Mouse (Mus musculus) CH12.LX (cell line): ENCODE measurements around the gene Trim46. TPM values are rescaled to one million over a fixed set of nuclear protein-coding genes. Genes with fewer than 3 reads are reported as not detected.

Source experiments
- DNase-seq: peaks from one replicate; pipeline ENCODE4 v3.0.0-alpha.2; 2013; ENCODE audit errors: extremely low read depth
- H3K27ac ChIP-seq: 2 replicates; pipeline ENCODE4 v1.5.1; 2012; ENCODE audit warnings: low read depth, mild to moderate bottlenecking, control low read depth, moderate library complexity; ENCODE audit not compliant: insufficient read depth
- H3K27me3 ChIP-seq: replicated peaks from 2 replicates; pipeline ENCODE3; 2012; ENCODE audit warnings: inconsistent platforms
- H3K36me3 ChIP-seq, 2 experiments: replicated peaks in 1 of 2; 2 replicates each; pipeline versions ENCODE3 to v1.6.1; 2012; ENCODE audit warnings: inconsistent platforms in 1 of 2, low read length in 1 of 2, mild to moderate bottlenecking in 1 of 2, mixed read lengths in 1 of 2, moderate library complexity in 1 of 2; ENCODE audit not compliant: control insufficient read depth in 1 of 2, insufficient read depth in 1 of 2
- H3K4me1 ChIP-seq, 2 experiments: 2 replicates each; pipeline ENCODE4 v1.6.1; 2012; ENCODE audit warnings: inconsistent platforms in 1 of 2, moderate library complexity in 1 of 2; ENCODE audit not compliant: insufficient read depth in 2 of 2, control insufficient read depth in 1 of 2
- H3K4me2 ChIP-seq: 2 replicates; pipeline ENCODE4 v1.6.1; 2012; ENCODE audit warnings: low read depth, mild to moderate bottlenecking, control low read depth; ENCODE audit not compliant: poor library complexity, insufficient read depth, severe bottlenecking
- H3K4me3 ChIP-seq, 3 experiments: fragments of 150-350 bp in 1 of 3; sonication (generic) in 1 of 3; replicated peaks in 1 of 3; 2 replicates each; pipeline versions ENCODE3 to v1.5.1; 2011 to 2012; ENCODE audit warnings: low read depth in 2 of 3, low read length in 2 of 3, mild to moderate bottlenecking in 2 of 3, moderate library complexity in 2 of 3, control low read depth in 1 of 3, improper control_type of control experiment in 1 of 3, inconsistent platforms in 1 of 3, mixed read lengths in 1 of 3; ENCODE audit not compliant: poor library complexity in 1 of 3
- H3K79me2 ChIP-seq: replicated peaks from 2 replicates; pipeline ENCODE4 v1.6.1; 2012; ENCODE audit warnings: mild to moderate bottlenecking, moderate library complexity; ENCODE audit not compliant: control insufficient read depth, poor library complexity, insufficient read depth, severe bottlenecking; ENCODE audit errors: extremely low read depth
- H3K9ac ChIP-seq: 2 replicates; pipeline ENCODE4 v1.6.1; 2012; ENCODE audit warnings: low read depth, mild to moderate bottlenecking, control low read depth, moderate library complexity; ENCODE audit not compliant: insufficient read depth
- H3K9me3 ChIP-seq: replicated peaks from 2 replicates; pipeline ENCODE3; 2012; ENCODE audit warnings: low read length, inconsistent platforms, mixed read lengths
- BHLHE40 ChIP-seq: IDR thresholded peaks from 2 replicates; pipeline ENCODE4 v1.6.1; 2011; ENCODE audit warnings: mild to moderate bottlenecking, low read depth, low read length, improper control_type of control experiment
- CHD1 ChIP-seq: IDR thresholded peaks from 2 replicates; pipeline ENCODE4 v1.6.1; 2012; ENCODE audit warnings: low read depth, low read length, improper control_type of control experiment, inconsistent platforms
- CTCF ChIP-seq, 2 experiments: IDR thresholded peaks in 1 of 2; conservative IDR thresholded peaks in 1 of 2; 2 replicates each; pipeline ENCODE4 v1.5.1; 2011 to 2012; ENCODE audit warnings: low read depth in 2 of 2, low read length in 2 of 2, improper control_type of control experiment in 1 of 2, inconsistent platforms in 1 of 2, mild to moderate bottlenecking in 1 of 2, moderate library complexity in 1 of 2
- E2F4 ChIP-seq: IDR thresholded peaks from 2 replicates; pipeline ENCODE4 v1.6.1; 2011; ENCODE audit warnings: low read depth, low read length, improper control_type of control experiment; ENCODE audit not compliant: insufficient replicate concordance
- ELF1 ChIP-seq: IDR thresholded peaks from 2 replicates; pipeline ENCODE4 v1.6.1; 2014; ENCODE audit warnings: low read depth, mild to moderate bottlenecking, inconsistent platforms, low read length, improper control_type of control experiment
- ETS1 ChIP-seq: conservative IDR thresholded peaks from 2 replicates; pipeline ENCODE4 v1.6.1; 2012; ENCODE audit warnings: low read depth, mild to moderate bottlenecking, inconsistent platforms, low read length, improper control_type of control experiment, moderate library complexity
- GABPA ChIP-seq: IDR thresholded peaks from 2 replicates; pipeline ENCODE4 v1.6.1; 2012; ENCODE audit warnings: low read depth, low read length, improper control_type of control experiment, inconsistent platforms; ENCODE audit not compliant: insufficient replicate concordance
- HCFC1 ChIP-seq: IDR thresholded peaks from 2 replicates; pipeline ENCODE4 v1.6.1; 2012; ENCODE audit warnings: low read depth, mild to moderate bottlenecking, inconsistent platforms, low read length, improper control_type of control experiment
- IRF4 ChIP-seq: IDR thresholded peaks from 2 replicates; pipeline ENCODE4 v1.6.1; 2014; ENCODE audit warnings: low read depth, mild to moderate bottlenecking, inconsistent platforms, low read length, improper control_type of control experiment
- JUND ChIP-seq: conservative IDR thresholded peaks from 2 replicates; pipeline ENCODE4 v1.6.1; 2011; ENCODE audit warnings: low read depth, low read length, improper control_type of control experiment
- KAT2A ChIP-seq: IDR thresholded peaks from 2 replicates; pipeline ENCODE4 v1.6.1; 2012; ENCODE audit warnings: low read length, improper control_type of control experiment, inconsistent platforms; ENCODE audit not compliant: insufficient replicate concordance
- MAFK ChIP-seq: IDR thresholded peaks from 2 replicates; pipeline ENCODE4 v1.6.1; 2011; ENCODE audit warnings: low read length, improper control_type of control experiment; ENCODE audit not compliant: insufficient replicate concordance
- MAX ChIP-seq: IDR thresholded peaks from 2 replicates; pipeline ENCODE4 v1.6.1; 2011; ENCODE audit warnings: low read length, improper control_type of control experiment
- MEF2A ChIP-seq: IDR thresholded peaks from 2 replicates; pipeline ENCODE4 v1.6.1; 2014; ENCODE audit warnings: low read depth, mild to moderate bottlenecking, inconsistent platforms, low read length, improper control_type of control experiment, borderline replicate concordance
- MXI1 ChIP-seq: IDR thresholded peaks from 2 replicates; pipeline ENCODE4 v1.6.1; 2011; ENCODE audit warnings: mild to moderate bottlenecking, low read depth, low read length, improper control_type of control experiment
- MYC ChIP-seq: IDR thresholded peaks from 2 replicates; pipeline ENCODE4 v1.6.1; 2011; ENCODE audit warnings: low read depth, mild to moderate bottlenecking, improper control_type of control experiment, low read length
- NELFE ChIP-seq: IDR thresholded peaks from 2 replicates; pipeline ENCODE4 v1.6.1; 2011; ENCODE audit warnings: low read depth, low read length, improper control_type of control experiment
- NRF1 ChIP-seq: IDR thresholded peaks from 2 replicates; pipeline ENCODE4 v1.6.1; 2014; ENCODE audit warnings: low read depth, mild to moderate bottlenecking, inconsistent platforms, low read length, improper control_type of control experiment, moderate library complexity
- POLR2A ChIP-seq: IDR thresholded peaks from 2 replicates; pipeline ENCODE4 v1.6.1; 2011; ENCODE audit warnings: low read depth, mild to moderate bottlenecking, improper control_type of control experiment, low read length
- POLR2AphosphoS2 ChIP-seq: IDR thresholded peaks from 2 replicates; pipeline ENCODE4 v1.6.1; 2011; ENCODE audit warnings: low read depth, low read length, improper control_type of control experiment
- RAD21 ChIP-seq: IDR thresholded peaks from 2 replicates; pipeline ENCODE4 v1.6.1; 2011; ENCODE audit warnings: low read depth, mild to moderate bottlenecking, low read length, improper control_type of control experiment, moderate library complexity
- RCOR1 ChIP-seq: conservative IDR thresholded peaks from 2 replicates; pipeline ENCODE4 v1.6.1; 2012; ENCODE audit warnings: low read depth, mild to moderate bottlenecking, inconsistent platforms, low read length, improper control_type of control experiment
- SIN3A ChIP-seq: IDR thresholded peaks from 2 replicates; pipeline ENCODE4 v1.6.1; 2012; ENCODE audit warnings: low read length, improper control_type of control experiment, inconsistent platforms
- SMC3 ChIP-seq: IDR thresholded peaks from 2 replicates; pipeline ENCODE4 v1.6.1; 2011; ENCODE audit warnings: low read depth, low read length, improper control_type of control experiment
- USF1 ChIP-seq: IDR thresholded peaks from 2 replicates; pipeline ENCODE4 v1.6.1; 2014; ENCODE audit warnings: low read depth, mild to moderate bottlenecking, inconsistent platforms, low read length, improper control_type of control experiment
- USF2 ChIP-seq: conservative IDR thresholded peaks from 2 replicates; pipeline ENCODE4 v1.6.1; 2011; ENCODE audit warnings: low read depth, low read length, improper control_type of control experiment
- ZC3H11A ChIP-seq: IDR thresholded peaks from 2 replicates; pipeline ENCODE4 v1.6.1; 2012; ENCODE audit warnings: low read depth, mild to moderate bottlenecking, inconsistent platforms, low read length, improper control_type of control experiment
- ZKSCAN1 ChIP-seq: IDR thresholded peaks from 2 replicates; pipeline ENCODE4 v1.6.1; 2012; ENCODE audit warnings: low read depth, inconsistent platforms, low read length, improper control_type of control experiment, borderline replicate concordance
- ZMIZ1 ChIP-seq: IDR thresholded peaks from 2 replicates; pipeline ENCODE4 v1.6.1; 2012; ENCODE audit warnings: low read depth, mild to moderate bottlenecking, inconsistent platforms, low read length, improper control_type of control experiment
- ZNF384 ChIP-seq: IDR thresholded peaks from 2 replicates; pipeline ENCODE4 v1.6.1; 2012; ENCODE audit warnings: low read depth, low read length, improper control_type of control experiment, inconsistent platforms
- dilution Hi-C: fragments of 300-500 bp; cut with MboI; formaldehyde crosslinking; loops from 2 replicates; pipeline ENCODE4 v1.14.3; 2020; ENCODE audit warnings: low sequenced_read_pairs; ENCODE audit not compliant: extremely low pct_unique_long_range_greater_than_20kb, extremely low pct_ligation_motif_present
- in situ Hi-C: fragments of 300-500 bp; cut with MboI; formaldehyde crosslinking; loops from 3 replicates; pipeline ENCODE4 v1.14.3; 2019; ENCODE audit warnings: low sequenced_read_pairs, low pct_ligation_motif_present, low pct_unique_long_range_greater_than_20kb, mixed read lengths
- polyA plus RNA-seq: library from polyadenylated mRNA; unstranded; fragments of >175 nt; gene quantifications from 2 replicates; pipeline ENCODE4 v1.2.1, GENCODE M21; 2012; ENCODE audit warnings: low read depth; ENCODE audit not compliant: insufficient read length
- total RNA-seq, 2 experiments: library from RNA; depleted of rRNA; stranded (reverse); fragments of 300-350 nt in 1 of 2; fragments of >200 nt in 1 of 2; gene quantifications; 2 replicates each; pipeline ENCODE4 v1.2.3; 2012 to 2014

Trim46 gene
- total and polyA plus RNA-seq, 3 experiments, result 0.36 to 1.9 (median 1.4) TPM

- dilution Hi-C loops (no loop called here), in situ Hi-C loops (no loop called here)
- no peaks in the 10 kb centered on the region for H3K27me3 ChIP-seq
- H3K27ac ChIP-seq, result no peak overlapping the region
- peaks cover 0 to 3% of the 10 kb centered on the region in 2 experiments; a peak in 2 of 4 replicates for H3K4me1 ChIP-seq
- no peak overlapping the region for H3K4me2 ChIP-seq
- H3K9me3 ChIP-seq, result no peaks in the 10 kb centered on the region
- DNase-seq, result no peak
- no peaks in the 10 kb centered on the region for H3K79me2 ChIP-seq
- no peak overlapping the region for H3K9ac ChIP-seq
- no peak overlapping the region for H3K4me3 ChIP-seq
- TF ChIP-seq KAT2A (no peak), CTCF (conservative IDR thresholded peaks at IDR 0.05 in 1 of 2, IDR thresholded peaks at IDR 0.05 in 1 of 2; ENCODE audit: low read depth in 2 of 2, low read length in 2 of 2) (no peak), POLR2A (no peak), MYC (no peak), ZMIZ1 (no peak), JUND (no peak), ZNF384 (no peak), NELFE (no peak), ELF1 (no peak), POLR2AphosphoS2 (no peak), NRF1 (no peak), RCOR1 (no peak), USF1 (no peak), MAX (no peak), RAD21 (no peak), IRF4 (no peak), ETS1 (no peak), CHD1 (no peak)
- peaks cover 21 to 54% of the 10 kb centered on the region in 2 experiments for H3K36me3 ChIP-seq
These were observed 55.7 kb downstream of the Trim46 start for GRCm38 (mm10) chr3:89190436-89190835.

- Histone ChIP-seq H3K27me3 (no peaks in the 10 kb centered on the region), H3K36me3 (peaks cover 21 to 72% of the 10 kb centered on the region in 2 experiments), H3K4me1 (no peaks in the 10 kb centered on the region), H3K4me2 (no peak overlapping the region), H3K9ac (no peak overlapping the region), H3K79me2 (no peaks in the 10 kb centered on the region), H3K27ac (no peak overlapping the region), H3K4me3 (no peak overlapping the region), H3K9me3 (no peaks in the 10 kb centered on the region)
- no peak for DNase-seq
- dilution Hi-C loops (no loop called here), in situ Hi-C loops (no loop called here)
- TF ChIP-seq BHLHE40 (no peak), MAFK (no peak), MEF2A (no peak), KAT2A (no peak), USF2 (no peak), ZMIZ1 (no peak), IRF4 (no peak), HCFC1 (no peak), ZC3H11A (no peak), SMC3 (no peak), MYC (no peak), POLR2AphosphoS2 (no peak), CHD1 (no peak), GABPA (no peak), SIN3A (no peak), POLR2A (no peak), E2F4 (no peak), ZKSCAN1 (no peak), MXI1 (no peak)
These were observed 57.6 kb downstream of the Trim46 start for GRCm38 (mm10) chr3:89188478-89188875.
